Mouse (Mus musculus): ENCODE results near the gene Tnnt2. TPM values are rescaled to one million over a fixed set of nuclear protein-coding genes. Genes with fewer than 3 reads are reported as not detected.

Gene Tnnt2
- polyA plus RNA-seq (2012; rRNA removed; ENCODE audit: low replicate concordance): 0.74 and 4.4 TPM in 2 replicates

DNA sequence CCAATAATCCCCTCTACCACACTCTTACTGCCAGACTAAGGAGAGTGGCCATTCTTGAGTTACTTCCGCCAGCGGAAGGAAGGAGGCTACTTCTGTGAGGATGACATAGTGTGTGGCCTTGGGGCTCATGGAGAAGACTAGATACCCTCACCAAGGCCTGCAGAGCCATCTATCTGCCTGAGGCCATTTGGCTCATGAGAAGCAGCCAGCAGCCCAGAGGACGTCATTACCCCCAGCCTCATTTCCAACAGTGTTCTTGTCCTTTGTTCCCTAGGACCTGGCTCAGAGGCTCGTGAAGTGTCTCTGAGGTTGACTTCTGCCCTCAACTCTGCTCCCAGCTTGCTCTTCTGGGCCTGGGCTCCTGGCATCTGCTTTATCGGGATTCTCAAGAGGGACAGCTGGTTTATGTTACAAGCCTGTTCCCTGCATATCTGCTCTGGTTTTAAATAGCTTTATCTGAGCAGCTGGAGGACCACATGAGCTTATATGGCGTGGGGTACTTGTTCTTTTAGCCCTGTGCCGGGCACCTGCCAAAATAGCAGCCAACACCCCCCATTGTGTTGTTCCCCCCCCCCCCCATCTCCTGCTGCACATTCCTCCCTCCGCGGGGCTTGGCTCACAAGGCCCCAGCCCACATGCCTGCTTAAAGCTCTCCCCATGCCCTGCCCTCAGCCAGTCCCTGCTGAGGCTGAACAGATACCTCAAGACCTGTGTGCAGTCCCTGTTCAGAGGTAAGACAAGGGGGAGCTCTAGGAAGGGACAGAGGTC is at the start of gene Tnnt2:
Gene Tnnt2, plus strand, starts transcription at position 639 of the 768 bp plus-strand sequence.

GRCm38 (mm10) chr1:135818481-135819086 is 17.6 kb upstream of the Tnnt2 start, which contains the start of gene Lad1:
Gene Lad1 (plus strand): TSS chr1:135818598.

Other genes starting within 250 kb of the Tnnt2 start
- 2.2 and 7.1 TPM in 2 replicates for gene Nav1, start 229.1 kb upstream of the Tnnt2 start, polyA plus RNA-seq (2012; rRNA removed; ENCODE audit: low replicate concordance)
- 163 and 167 TPM in 2 replicates for gene Csrp1, start 116.3 kb upstream of the Tnnt2 start, polyA plus RNA-seq (2012; rRNA removed; ENCODE audit: low replicate concordance)
- 12.2 and 23.2 TPM in 2 replicates for gene Phlda3, start 70.2 kb upstream of the Tnnt2 start, polyA plus RNA-seq (2012; rRNA removed; ENCODE audit: low replicate concordance)
- 0.82 and 27.3 TPM in 2 replicates for gene Tnni1, start 56.9 kb upstream of the Tnnt2 start, polyA plus RNA-seq (2012; rRNA removed; ENCODE audit: low replicate concordance)
- gene Lad1, start 17.8 kb upstream of the Tnnt2 start, polyA plus RNA-seq (2012; rRNA removed; ENCODE audit: low replicate concordance): 294 and 344 TPM in 2 replicates
- gene Pkp1, start 82.9 kb downstream of the Tnnt2 start, polyA plus RNA-seq (2012; rRNA removed; ENCODE audit: low replicate concordance): 4.5 and 9.0 TPM in 2 replicates
- gene Igfn1, start 170.0 kb downstream of the Tnnt2 start, polyA plus RNA-seq (2012; rRNA removed; ENCODE audit: low replicate concordance): 0.07 TPM in 1 of 2 replicates, not detected in the other
- gene Tmem9, start 171.8 kb downstream of the Tnnt2 start, polyA plus RNA-seq (2012; rRNA removed; ENCODE audit: low replicate concordance): 22.3 and 33.2 TPM in 2 replicates
- not detected in 2 replicates for gene Ascl5, start 214.4 kb downstream of the Tnnt2 start, polyA plus RNA-seq (2012; rRNA removed; ENCODE audit: low replicate concordance)
- 2.1 and 2.7 TPM in 2 replicates for gene Cacna1s, start 216.4 kb downstream of the Tnnt2 start, polyA plus RNA-seq (2012; rRNA removed; ENCODE audit: low replicate concordance)